Mouse (Mus musculus) spleen, adult 2 months (tissue): ENCODE data around the gene Ice1.

Experiments used
- CTCF ChIP-seq: fragments of 200-500 bp; IDR thresholded peaks from 2 replicates; pipeline ENCODE4 v1.5.1; 2011; ENCODE audit warnings: mild to moderate bottlenecking, inconsistent platforms; ENCODE audit not compliant: insufficient read depth, insufficient read length, insufficient replicate concordance; ENCODE audit errors: extremely low read depth
- POLR2A ChIP-seq: fragments of 200-500 bp; IDR thresholded peaks from 2 replicates; pipeline ENCODE4 v1.6.1; 2011; ENCODE audit warnings: low read depth, low read length, inconsistent platforms

DNA sequence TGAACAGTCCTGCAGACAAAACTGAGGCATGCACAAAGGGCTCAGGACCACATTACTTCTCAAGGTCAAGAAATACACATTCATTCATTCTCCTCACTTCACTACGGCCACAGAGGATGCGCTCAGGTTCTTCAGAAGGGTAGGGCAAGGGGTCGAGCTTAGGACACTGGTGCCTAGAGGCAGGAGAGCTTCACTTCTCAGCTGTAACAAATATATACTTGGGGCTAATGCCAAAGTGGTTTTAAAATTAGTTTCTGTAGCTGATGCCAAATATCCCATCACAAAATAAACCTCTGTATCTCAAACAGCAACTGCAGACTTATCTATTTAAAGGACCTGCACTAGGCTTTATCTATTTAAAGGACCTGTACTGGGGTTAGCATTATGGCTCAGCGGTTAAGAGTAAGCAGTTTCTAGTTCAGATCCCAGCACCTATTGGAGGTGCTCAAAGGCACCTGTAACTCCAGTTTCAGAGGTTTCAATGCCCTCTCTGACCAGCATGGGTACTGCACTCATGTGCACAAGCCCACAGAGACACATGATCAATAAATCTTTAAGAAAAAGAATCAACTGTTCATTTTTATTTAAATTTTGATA lies 14.9 kb downstream of the Ice1 start:
- TF ChIP-seq POLR2A, result no peak
- TF ChIP-seq CTCF, result no peak
